In the genomic region with DNA sequence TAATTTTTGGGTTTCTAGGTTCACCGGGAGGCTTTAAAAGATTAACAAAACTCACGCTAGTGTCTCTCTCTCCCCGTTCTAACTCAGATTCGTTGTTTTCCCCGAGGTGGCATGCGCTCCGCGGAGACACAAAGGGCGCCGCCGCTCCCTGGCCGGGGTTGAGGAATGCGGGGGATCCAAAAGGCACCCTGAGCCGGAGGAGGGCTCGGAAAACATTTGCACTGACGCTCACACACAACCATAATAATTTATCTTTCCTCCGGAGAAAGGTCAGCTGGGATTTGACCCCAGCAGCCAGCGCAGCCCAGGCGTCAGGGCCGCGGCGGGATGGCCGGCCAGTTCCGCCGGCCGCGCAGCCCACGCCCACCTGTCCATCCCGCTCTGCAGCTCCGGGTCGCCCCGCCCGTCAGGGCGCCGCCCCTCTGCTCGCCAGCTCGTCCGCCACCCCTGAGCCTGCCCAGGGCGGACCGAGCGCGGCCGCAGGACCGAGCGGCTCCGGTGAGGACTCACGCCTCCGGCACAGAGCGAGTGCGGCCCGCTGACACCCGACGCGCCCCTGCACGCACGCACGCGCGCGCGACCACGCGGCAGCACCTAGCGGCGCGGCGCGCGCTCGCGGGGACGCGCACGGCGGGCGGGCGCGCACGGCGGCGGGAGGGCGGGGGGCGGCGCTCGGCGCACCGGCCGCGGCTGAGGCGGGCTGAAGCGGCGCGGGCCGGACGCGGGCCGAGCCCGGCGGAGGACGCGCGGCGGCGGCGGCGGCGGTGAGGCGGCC, we compare ENCODE assay signal across 8 mouse cellular contexts. TPM values are rescaled to one million over a fixed set of nuclear protein-coding genes. Genes with fewer than 3 reads are reported as not detected.
DNase-seq lines count a peak whose midpoint lies in the region; ATAC-seq and TF ChIP-seq lines count a peak whose summit lies in the region.

A gene (plus strand): TSS at position 687 of the 775 bp plus-strand sequence.

- DNase-seq in ZHBTc4 (ENCODE audit: low read depth, low spot score), result peak; percentile 89
- DNase-seq in cerebellum, postnatal 25 days, result peak; percentile 92 to 94
- peak; percentile 79 for DNase-seq in gastrocnemius, postnatal 10 days
- peak; percentile 95 for DNase-seq in hindbrain, postnatal 0 days (ENCODE audit: low spot score)
- DNase-seq in left cerebral cortex, adult 8-10 months (ENCODE audit: low spot score in 2 of 2), result peak; percentile 57 to 74
- peak; percentile 87 for DNase-seq in right cerebral cortex, adult 18-20 months

- under 1% methylated on average over 87 of the region's 108 CpGs for WGBS in hindbrain, postnatal 0 days

- peak within 1 kb of the TSS; percentile 95 for H3K4me3 ChIP-seq in hindbrain, postnatal 0 days (ENCODE audit: low read length)

- H3K27me3 ChIP-seq in hindbrain, postnatal 0 days (ENCODE audit: insufficient read depth, low read length), result no peaks in the 10 kb centered on the region

- peak within 1 kb of the TSS; percentile 97 for H3K9ac ChIP-seq in hindbrain, postnatal 0 days (replicated peaks; ENCODE audit: low read length)

- no peaks in the 10 kb centered on the region for H3K9me3 ChIP-seq in hindbrain, postnatal 0 days (ENCODE audit: low read length)

- no peak for TF ChIP-seq CTCF in hindbrain, postnatal 0 days (IDR thresholded peaks at IDR 0.05; ENCODE audit: low read depth)

- H3K27ac ChIP-seq in hindbrain, postnatal 0 days, result peak within 1 kb of the TSS; percentile 98

- no peaks in the 10 kb centered on the region for H3K36me3 ChIP-seq in hindbrain, postnatal 0 days (ENCODE audit: insufficient read depth, low read length)

- ATAC-seq in hindbrain, postnatal 0 days, result peak; percentile 92
- peak; percentile 77 for ATAC-seq in megakaryocyte, adult 5-6 weeks (ENCODE audit: poor library complexity, severe bottlenecking)
- no peak for ATAC-seq in erythroid progenitor cell, adult 5-6 weeks (replicated peaks; ENCODE audit: low FRiP score, poor library complexity, severe bottlenecking)

- no peaks in the 10 kb centered on the region for H3K4me1 ChIP-seq in hindbrain, postnatal 0 days (ENCODE audit: insufficient read depth, low read length)

- H3K4me2 ChIP-seq in hindbrain, postnatal 0 days (ENCODE audit: low read depth, low read length), result peak within 1 kb of the TSS; percentile 87

RNA-seq across cellular contexts. Expression of the gene that starts here (rescaled TPM):
- 10 to 100 TPM; 79.9 to 99.8 TPM for total RNA-seq in gastrocnemius, postnatal 10 days (2021)
- total RNA-seq in hindbrain, postnatal 0 days (2014; rRNA removed), result 78.9 and 84.2 TPM in 2 replicates
- 127 and 130 TPM in 2 replicates for polyA plus RNA-seq in hindbrain, postnatal 0 days (2015; fragmentation: Nextera tagmentation; extraction: Ambion mirVana)
- total RNA-seq in left cerebral cortex, adult 8-10 months (2022), result 100 to 1,000 TPM in 3 of 4 experiments, 10 to 100 TPM in 1; 99.9 to 115 (median 109) TPM
- 14.1 and 15.3 TPM in 2 replicates for total RNA-seq in megakaryocyte, adult 5-6 weeks (2015)
- 22.6 and 29.1 TPM in 2 replicates for total RNA-seq in megakaryocyte, adult 5-6 weeks (2017)
- 3.6 TPM in 1 of 2 replicates, not detected in the other for total RNA-seq in erythroid progenitor cell, adult 5-6 weeks (2015; ENCODE audit: low replicate concordance)
- 1.9 and 8.9 TPM in 2 replicates for total RNA-seq in erythroid progenitor cell, adult 5-6 weeks (2017; ENCODE audit: low replicate concordance)
